Mouse (Mus musculus): ENCODE data around the gene Ube2o. TPM values are rescaled to one million over a fixed set of nuclear protein-coding genes. Genes with fewer than 3 reads are reported as not detected.
A peak's percentile ranks its signal among the peaks of the same experiment; 100 is the strongest.
"Not testable (repeated sequence)": the region's sequence is repeated elsewhere in the genome, so short reads cannot be mapped to it uniquely, and the experiment has no call there.

Ube2o gene
- total RNA-seq, 2 experiments from 2014 or later, result 20.8 to 29.8 TPM

DNA sequence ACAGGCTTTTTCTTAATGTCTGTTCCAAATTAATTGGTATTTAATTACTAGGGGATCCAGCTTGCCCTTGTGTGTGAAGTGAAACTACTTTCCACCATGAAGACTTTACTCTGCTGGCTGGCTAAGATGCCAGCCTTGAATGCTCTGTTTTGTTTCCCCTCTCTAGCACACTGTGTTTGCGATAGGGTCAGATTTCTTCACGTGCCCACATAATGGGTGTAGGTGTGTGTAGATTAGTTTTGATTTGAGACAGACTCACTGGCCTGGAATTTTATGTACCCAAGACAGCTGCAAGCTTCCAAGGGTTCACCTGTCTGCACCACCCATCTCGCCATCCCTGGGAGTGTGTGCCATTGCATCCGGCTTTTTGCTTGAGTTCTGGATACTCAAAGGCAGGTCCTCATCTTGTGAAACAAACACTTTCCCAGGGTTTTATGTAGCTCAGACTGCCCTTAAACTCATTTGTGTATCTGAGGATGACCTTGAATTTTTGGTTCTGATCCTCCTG is 67.7 kb downstream of the Ube2o start:
- DNase-seq, result no peak

DNA sequence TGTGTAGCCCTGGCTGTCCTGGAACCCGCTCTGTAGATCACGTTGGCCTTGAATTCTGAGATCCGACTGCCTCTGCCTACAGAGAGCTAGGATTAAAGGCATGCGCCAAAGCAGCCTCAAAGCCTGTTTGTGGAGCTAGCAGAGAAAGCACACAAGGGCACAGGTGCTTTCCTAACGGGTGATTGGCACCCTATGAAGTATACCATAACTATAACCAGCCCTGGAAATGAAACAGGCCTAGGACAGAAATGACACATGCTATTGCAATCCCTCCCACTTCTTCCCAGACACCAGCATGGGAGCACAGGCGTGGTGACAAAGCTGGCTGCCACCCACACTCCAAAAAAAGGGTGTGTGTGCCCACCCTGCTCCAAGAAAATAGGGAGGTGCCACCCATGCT is 68.3 kb downstream of the Ube2o start:
- DNase-seq, result no peak

DNA sequence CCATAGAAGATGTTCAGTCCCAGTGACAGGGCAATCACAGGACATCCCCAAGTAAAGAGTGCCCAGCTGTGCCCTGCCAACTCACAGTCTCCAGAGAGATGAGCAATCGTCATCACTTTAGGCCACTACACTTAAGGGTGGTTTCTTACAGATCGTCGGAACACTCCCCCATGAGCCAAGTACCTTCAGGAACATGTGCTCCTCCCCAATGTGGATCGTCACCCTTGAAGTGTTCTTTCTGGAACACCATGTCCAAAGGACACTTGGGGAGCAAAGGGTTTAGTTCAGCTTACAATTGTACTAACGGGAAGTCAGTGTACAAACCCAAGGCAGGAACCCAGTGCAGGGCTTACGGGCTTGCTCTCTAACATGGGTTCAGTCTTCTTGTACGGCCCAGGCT is 69.1 kb downstream of the Ube2o start:
- DNase-seq, result no peak

DNA sequence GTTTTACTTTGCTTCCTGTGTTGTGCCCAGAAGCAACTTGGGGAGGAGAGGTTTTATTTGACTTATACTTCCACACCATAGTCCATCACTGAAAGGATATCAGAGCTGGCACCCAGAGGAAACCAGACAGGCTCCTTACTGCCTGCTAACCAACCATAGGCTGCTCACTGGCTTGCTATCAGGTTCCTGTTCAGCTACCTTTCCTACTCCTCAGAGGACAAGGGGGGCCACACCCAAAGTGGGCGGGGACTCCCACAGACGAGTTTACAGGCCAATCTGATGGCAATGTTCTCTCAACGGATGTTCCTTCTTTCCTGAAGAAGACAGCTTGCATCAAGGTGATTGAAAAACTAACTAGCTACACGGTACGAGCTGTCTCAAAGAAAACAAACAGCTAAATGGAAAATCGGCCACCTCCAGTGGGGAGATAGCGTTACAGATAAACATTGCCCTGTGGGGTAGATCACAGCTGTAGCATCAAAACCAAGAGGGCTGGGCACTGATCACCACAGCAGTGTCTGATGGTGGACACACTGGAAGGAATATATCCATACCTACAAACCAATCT is 69.9 kb downstream of the Ube2o start:
- no peak for DNase-seq

DNA sequence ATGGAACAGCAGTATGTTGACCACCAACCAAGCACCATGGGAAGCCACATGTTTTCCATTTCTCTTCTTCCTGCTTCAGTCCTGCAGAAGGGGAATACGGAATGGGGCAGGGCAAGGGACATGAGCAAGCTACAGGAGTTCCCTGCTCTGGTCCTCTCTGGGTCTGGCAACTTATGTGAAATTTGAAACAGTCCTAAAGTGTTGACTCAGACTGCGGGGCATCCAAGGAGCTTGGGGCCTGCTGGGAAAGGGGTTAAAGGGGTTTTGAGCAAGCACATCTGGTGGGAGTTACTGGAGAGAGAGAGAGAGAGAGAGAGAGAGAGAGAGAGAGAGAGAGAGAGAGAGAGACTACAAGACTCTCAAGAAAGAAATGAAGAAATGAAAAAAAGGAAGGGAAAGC is 72.6 kb downstream of the Ube2o start:
- no peak for DNase-seq

DNA sequence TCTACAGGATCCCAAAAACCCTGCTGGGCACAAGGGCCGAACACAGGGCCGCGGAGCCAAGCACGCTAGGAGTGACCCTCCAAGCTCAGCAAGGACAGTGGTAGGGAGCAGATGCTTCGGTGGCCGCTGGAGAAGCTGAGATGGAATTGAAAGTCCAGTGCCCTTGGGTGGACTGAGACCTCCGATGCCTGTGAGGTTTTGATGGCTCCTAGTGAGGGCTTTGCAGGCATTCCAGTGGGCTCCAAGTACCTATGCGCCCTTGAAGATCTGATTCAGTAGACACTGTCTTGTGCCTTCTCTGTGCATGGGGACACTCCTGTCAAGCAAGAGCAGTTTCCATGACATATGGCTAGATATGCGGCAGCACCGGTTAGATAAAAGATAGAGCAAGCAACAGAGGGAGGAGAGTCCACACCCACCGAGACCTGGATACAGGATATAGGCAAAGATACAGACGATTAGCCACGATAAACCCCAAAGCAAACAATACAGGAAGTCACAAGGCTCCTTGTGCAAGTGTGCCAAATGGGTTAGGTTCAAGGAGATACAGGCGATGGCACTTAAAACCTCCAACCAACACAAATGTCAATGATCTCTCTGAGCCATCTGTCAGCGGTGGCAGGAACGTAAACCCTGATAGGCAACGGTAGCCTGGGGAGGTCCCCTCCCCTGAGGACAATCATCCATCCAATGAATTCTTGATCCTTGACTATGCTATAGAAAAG is 74.9 kb downstream of the Ube2o start:
- DNase-seq, result no peak

DNA sequence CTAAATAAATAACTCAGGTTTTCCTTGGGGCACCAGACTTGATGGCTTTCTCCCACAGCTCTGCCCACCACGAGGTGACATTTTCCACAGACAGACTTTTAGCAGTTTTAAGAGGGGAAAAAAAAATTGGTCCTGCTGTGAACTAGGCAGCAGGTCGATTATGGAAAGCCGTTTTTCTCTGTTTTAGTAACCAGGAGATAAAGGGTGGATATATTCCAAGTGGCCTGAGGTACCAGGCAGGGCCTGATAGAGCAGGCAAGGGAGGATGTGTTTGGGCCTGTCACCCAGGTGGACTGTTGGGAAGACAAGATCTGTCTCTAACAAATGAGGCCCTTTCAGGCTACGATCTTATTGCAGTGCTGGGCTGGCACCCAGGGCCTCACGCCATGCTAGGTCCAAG is 75.7 kb downstream of the Ube2o start:
- no peak for DNase-seq

DNA sequence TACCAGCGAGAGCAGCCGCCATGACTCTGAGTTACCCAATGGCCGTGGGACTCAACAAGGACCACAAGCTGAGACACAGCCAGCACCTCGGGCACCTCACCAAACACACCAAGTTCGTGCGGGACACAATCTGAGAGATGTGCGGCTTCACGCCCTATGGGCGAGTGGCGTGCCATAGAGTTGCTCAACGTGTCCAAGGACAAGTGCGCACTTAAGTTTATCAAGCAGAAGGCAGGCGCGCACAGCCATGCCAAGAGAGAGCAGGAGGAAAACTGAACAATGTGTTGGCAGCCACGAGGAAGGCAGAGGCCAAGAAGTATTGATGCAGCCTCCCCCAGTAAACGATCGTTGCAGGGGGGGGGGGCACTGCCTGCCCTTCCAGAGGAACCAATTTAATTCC is 76.7 kb downstream of the Ube2o start:
- DNase-seq, result no peak

DNA sequence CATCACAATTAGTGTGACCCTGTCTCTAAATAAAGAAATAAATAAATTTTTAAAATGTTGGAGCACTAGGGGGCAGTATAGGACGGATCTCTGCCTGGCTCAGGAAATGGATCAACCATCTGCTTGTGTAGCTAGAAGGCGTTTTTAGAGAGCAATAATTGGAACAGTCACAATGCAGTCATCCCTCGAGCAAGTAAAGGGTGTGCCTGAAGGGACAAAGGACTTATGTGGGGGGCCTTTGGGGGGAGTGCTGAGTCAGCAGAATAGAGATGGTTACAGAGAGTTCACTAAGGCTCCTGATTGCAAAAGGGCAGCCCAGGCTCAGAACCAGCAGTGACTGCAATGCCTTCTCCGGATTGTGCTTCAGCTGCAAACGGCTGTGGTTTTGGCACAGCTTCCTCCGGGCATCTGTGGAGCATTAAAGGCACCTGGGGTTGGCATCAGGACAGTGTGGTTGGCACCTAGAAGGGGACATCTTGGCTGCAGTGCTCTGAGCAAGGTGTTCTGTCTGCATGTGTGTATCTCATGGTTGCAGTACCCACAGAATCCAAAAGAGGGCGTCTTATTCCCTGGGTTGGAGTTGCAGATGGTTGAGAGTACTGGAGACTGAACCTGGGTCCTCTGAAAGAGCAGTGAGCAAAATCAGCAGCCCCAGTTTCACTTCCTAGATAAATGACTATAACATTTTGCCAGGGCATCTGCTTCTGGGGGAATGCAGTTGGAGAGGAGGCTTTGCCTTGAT is 80.1 kb downstream of the Ube2o start:
- DNase-seq, result no peak

DNA sequence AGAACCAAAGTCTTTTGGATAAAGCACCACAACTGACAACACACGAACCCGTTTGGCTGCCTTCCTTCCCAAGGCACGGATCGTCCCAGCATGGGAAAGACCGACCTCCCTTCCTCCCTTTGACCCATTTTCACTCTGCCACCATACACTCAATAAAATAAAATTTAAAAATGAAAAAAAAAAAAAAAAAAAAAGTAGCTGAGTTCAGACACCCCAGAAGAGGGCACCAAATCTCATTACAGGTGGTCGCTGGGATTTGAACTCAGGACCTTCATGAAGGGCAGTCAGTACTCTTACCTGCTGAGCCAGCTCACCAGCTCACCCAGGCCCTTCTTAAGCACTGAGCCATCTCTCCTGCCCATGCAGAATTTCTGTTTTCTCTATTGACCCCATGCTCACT is 82.2 kb downstream of the Ube2o start:
- DNase-seq, result no peak

DNA sequence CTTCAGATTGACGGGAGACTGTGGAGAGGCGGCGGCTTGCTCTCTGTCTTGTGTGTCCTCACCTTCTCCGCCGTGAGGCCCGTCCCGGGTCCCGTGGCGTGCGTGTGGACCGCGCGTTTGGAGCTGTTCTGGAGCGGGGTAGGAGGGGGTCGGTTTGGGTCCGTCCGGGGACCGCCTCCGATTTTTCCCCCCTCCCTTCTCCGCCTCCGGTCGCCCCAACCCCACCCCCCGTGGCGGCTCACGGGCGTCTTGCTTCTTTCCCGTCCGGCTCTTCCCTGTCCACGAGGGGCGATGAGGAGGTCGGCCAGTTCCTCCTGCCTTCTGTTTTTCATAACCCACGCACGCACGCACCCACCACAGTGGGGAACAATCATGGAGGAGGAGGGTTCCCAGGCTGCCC is 82.7 kb downstream of the Ube2o start:
- DNase-seq, result no peak

DNA sequence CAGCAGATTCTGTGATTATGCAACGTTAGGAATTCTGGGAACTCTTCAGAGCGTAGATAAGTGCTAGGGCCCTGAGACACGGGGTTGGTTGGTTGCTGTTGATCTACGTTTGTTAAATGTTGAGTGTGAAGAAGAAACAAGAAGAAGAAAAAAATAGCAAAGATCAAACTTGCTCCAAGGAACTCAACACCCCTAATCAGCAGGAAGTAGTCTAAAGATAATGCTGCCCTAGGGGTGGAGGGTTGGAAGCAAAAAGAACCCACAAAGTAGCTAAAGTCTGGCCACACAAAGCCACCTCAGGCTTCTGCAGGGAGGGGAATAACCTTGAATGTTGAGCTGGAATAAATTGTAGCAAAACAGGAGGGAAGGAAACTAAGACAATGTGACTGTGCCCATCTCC is 83.9 kb downstream of the Ube2o start:
- DNase-seq, result no peak

DNA sequence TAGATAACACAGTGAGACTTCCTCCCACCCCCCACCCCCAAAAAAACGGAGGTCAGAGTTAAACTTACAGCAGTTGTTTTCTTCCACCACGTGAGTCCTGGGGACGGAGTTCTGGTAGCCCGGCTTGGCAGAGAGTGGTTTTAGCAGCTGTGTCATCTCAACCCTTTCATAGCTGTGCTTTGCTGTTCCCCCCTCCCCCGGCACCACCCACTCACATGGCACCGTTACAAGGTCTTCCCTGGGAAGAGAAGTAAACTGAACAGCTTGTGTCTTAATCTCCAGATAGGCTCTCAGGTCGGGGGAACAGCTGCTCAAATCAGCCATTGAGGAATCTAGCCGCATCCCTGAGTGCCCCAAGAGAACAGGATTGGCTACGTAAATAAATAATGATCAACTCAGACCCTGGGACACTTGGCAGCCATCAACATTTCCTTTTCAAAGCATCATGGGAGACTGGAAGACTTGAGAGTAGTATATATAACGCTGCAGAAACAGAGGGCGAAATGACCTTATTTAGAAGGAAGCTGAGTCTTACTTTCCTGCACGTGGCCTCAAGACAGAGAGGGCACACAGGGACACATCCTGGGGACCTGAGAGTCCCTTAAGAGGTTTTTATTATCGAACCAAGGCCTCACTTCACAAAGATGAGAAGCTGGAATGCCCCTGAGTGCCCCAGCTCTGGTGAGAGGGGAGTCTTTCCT is 86.6 kb downstream of the Ube2o start:
- DNase-seq, result peak; percentile 60

DNA sequence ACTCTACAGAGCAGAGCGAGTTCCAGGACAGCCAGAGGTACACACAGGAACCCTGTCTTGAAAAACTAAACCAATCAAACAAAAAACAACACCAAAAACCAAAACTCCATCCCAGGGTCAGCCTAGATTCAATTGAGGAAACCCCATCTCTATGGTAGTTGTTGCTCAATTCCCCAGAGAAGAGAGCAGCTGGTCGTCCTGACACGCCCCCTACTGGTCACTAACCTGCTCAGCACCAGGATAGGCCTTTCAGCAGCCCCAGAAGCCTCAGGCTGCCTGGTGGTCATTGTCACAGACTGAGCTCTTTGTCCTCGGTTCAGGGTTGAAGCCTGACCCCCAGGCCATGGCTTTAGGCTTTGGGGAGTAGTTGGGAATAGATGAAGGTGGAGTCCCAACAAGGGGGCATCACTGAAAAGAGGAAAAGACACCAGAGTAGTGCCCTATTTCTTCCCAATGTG is 87.4 kb downstream of the Ube2o start, which contains the start of gene Prpsap1:
Gene Prpsap1, minus strand, starts transcription at position 408 of the 458 bp plus-strand sequence.
- DNase-seq, result peak; percentile 69

DNA sequence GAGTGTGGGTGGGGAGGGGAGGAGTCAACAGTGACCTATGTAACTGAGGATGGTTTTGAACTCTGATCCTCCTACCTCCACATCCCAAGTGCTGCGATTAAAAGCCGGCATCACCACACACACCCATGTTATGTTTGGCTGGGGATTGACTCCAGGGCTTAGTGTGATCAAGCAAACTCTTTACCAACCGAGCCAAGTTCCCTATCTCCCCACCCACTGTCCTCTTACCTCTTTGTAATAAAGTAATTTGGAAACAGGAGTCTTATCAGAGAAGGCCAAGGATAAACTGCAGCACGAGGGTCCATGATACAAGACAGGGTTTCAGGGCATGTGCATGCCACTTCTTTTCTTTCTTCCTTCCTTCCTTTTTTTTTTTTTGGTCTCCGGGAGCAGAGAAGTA is 88.1 kb downstream of the Ube2o start:
- DNase-seq, result no peak

DNA sequence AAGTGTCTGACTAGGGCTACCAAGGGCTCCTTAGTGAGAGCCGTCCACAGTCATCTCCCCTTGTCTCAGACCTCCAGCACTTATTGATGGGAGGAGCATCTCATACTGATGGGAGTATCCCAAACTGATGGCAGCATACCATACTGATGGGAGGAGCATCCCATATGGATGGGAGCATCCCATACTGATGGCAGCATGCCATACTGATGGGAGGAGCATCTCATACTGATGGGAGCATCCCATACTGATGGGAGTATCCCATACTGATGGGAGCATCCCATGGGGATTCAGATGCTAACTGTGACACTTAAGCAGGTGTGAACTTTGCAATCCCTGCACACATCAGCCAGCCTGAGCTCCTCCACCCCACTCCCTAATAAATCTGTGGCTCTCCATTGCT is 88.7 kb downstream of the Ube2o start:
- not testable (repeated sequence) for DNase-seq

DNA sequence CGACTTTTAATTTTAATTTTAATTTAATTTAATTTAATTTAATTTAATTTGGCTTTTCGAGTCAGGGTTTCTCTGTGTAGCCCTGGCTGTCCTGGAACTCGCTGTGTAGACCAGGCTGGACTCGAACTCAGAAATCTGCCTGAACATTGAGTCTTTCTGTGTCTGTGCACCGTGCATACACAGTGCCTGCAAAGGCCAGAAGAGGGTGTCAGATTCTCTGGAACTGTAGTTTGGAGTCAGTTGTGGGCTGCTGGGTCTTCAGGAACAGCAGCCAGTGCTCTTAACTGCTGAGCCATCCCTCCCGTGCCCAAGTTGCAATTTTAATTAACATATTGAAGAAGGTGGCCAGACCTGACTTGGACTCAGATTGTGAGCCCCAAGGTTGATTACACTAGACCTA is 89.9 kb downstream of the Ube2o start:
- DNase-seq, result no peak

DNA sequence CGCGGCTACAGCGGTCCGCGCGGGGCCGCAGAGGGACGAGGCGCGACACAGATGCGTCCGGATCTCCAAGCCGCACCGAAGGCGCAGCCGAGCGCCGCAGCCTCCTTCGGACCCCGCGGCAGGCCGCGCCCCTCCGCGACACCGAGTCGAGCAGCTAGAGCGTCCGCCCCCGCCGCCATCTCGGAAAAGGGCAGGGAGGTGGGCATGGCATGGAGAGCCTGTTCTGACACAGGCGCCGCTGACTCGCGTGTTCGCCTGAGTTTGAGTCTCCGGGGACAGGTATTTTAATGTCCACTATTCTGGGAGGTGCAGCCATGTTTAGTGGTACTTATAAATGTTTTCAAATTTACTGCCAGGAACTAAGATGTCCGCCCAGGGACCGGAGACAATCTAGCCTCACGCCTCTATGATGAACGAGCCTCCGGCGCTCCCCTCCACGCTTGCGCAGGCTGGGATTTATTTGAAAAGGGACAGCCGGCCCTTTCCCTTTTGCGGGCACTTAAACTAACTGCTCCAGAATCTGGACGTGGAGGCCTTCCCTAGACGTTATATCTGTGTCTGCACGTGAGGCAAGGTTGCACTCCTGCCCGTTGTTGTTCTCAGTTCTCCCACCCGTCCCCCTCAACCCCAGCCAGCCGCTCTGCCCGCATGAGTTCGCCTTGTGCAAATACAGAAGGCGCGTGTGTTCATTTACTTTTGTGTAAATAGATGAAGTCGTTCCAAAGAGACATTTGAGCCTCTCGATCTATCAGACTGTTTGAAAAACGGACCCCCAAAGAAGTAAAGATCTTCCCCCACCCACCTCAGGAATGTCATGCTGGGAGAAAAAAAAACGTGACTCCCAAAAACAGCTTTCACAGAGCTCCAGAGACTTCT is 90.8 kb downstream of the Ube2o start:
- DNase-seq, result peak; percentile 93

DNA sequence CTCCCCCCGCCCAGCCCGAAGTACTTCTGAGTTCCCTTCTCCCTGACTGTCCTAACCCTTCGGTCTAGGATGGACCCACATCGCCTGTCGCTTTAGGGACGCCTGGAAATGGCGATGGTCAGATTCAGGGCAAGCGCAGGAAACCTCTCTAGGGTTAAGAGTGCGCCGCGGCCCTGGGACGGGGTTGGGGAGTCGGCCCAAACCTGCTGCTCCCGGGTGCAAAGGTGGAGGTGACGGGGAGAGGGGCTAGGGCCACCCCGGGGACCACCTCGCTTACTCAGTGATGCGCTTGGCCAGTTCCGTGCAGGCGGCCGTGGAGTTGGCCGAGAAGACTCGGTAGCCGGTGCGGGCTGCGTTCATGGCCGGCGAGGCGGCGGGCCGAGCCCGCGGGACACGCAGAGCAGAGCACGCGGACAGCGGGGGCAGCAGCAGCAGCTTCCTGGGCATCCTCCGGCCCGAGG is 91.4 kb downstream of the Ube2o start:
- DNase-seq, result no peak

DNA sequence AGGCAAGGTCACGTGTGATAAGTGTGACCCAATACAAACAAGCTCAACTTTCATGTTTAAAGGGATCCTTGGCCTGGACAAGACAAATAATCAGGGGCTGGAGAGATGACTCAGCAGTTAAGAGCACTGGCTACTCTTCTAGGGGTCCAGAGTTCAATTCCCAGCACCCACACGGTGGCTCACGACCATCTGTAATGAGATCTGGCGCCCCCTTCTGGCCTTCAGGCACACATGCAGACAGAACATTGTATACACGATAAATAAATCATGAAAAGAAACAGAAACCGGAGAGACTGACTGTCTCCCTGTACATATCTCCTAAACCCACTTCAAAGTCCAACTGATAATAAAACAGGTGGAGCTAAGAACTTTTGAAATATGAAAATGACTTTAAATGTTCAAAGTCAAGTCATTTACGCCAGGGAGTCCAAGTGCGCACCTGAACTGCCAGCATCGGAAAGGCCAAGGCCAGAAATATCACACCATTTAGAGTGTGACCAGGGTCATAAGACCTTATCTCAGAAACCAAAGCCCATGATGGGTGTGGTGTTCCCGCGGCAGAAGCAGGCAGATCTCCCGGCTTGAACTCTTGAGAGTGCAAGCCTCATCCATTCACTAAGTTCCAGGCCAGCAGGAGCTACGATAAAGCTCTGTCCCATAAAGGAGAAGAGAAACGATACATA is 92.4 kb downstream of the Ube2o start:
- no peak for DNase-seq

DNA sequence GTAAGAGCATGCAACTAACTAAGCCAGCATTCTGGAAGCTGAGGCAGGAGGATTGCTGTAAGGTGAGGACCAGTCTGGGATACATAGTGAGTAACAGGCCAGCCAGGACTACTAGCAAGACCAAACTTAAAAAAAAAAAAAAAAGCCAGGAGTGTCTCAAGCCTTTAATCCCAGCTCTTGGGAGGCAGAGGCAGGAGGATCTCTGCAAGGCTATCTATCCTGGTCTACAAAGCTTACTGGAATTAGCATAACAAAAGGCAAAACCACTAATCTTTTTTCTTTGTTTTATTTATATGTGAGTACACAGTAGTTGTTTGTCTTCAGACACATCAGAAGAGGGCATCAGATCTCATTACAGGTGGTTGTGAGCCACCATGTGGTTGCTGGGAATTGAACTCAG is 93.0 kb downstream of the Ube2o start:
- no peak for DNase-seq

Data from adrenal gland, postnatal 10 days (tissue).